Mouse (Mus musculus) erythroblast, embryonic 14.5 days (primary cell): Measurements from ENCODE around the gene Renbp. TPM values are rescaled to one million over a fixed set of nuclear protein-coding genes. Genes with fewer than 3 reads are reported as not detected.

Source experiments
- H3K27me3 ChIP-seq: 2 replicates; pipeline ENCODE4 v1.6.1; 2012; ENCODE audit warnings: inconsistent platforms; ENCODE audit not compliant: control insufficient read depth
- H3K36me3 ChIP-seq: 2 replicates; pipeline ENCODE4 v1.6.1; 2012; ENCODE audit warnings: mild to moderate bottlenecking, inconsistent platforms; ENCODE audit not compliant: control insufficient read depth
- H3K4me1 ChIP-seq: 2 replicates; pipeline ENCODE4 v1.6.1; 2012; ENCODE audit warnings: inconsistent platforms; ENCODE audit not compliant: control insufficient read depth
- H3K4me3 ChIP-seq: replicated peaks from 2 replicates; pipeline ENCODE3; 2012; ENCODE audit warnings: moderate library complexity, mild to moderate bottlenecking, inconsistent platforms
- H3K9me3 ChIP-seq: 2 replicates; pipeline ENCODE4 v1.6.1; 2012; ENCODE audit warnings: low read length, inconsistent platforms, mixed read lengths; ENCODE audit not compliant: control insufficient read depth
- GATA1 ChIP-seq: IDR thresholded peaks from 2 replicates; pipeline ENCODE4 v1.6.1; 2012; ENCODE audit warnings: low read length, inconsistent platforms, mixed read lengths
- TAL1 ChIP-seq: IDR thresholded peaks from 3 replicates; pipeline ENCODE4 v1.6.1; 2012; ENCODE audit warnings: low read length, inconsistent platforms, mixed read lengths
- polyA plus RNA-seq: library from polyadenylated mRNA; stranded (reverse); fragments of >175 nt; gene quantifications from 2 replicates; pipeline ENCODE4 v1.2.3, GENCODE M21; 2012

The Renbp gene
- polyA plus RNA-seq, 1 experiment: 0.91 TPM

GRCm38 (mm10) chrX:73966248-73967176 lies 35.9 kb upstream of the Renbp start, which contains the start of gene Hcfc1:
TSS of gene Hcfc1 (minus strand) at chrX:73966357.
- H3K36me3 ChIP-seq: peaks cover 33% of the 10 kb centered on the region
- peaks cover 13% of the 10 kb centered on the region for H3K27me3 ChIP-seq
- peak within 1 kb of the TSS; percentile 78 for H3K4me3 ChIP-seq
- H3K9me3 ChIP-seq: peaks cover 19% of the 10 kb centered on the region
- TF ChIP-seq GATA1: no peak
- H3K4me1 ChIP-seq: peaks cover 67% of the 10 kb centered on the region

GRCm38 (mm10) chrX:73965307-73965706 lies 34.7 kb upstream of the Renbp start:
- peak overlapping the region; percentile 78 for H3K4me3 ChIP-seq
- peaks cover 65% of the 10 kb centered on the region for H3K4me1 ChIP-seq
- peaks cover 45% of the 10 kb centered on the region for H3K36me3 ChIP-seq
- peaks cover 19% of the 10 kb centered on the region for H3K9me3 ChIP-seq
- TF ChIP-seq TAL1 (no peak), GATA1 (no peak)
- peaks cover 13% of the 10 kb centered on the region for H3K27me3 ChIP-seq

GRCm38 (mm10) chrX:73964363-73964762 lies 33.7 kb upstream of the Renbp start:
- Histone ChIP-seq H3K4me1 (peaks cover 57% of the 10 kb centered on the region), H3K36me3 (peaks cover 55% of the 10 kb centered on the region), H3K4me3 (peak overlapping the region; percentile 78), H3K9me3 (peaks cover 19% of the 10 kb centered on the region), H3K27me3 (peaks cover 13% of the 10 kb centered on the region)
- TF ChIP-seq TAL1 (no peak), GATA1 (no peak)

GRCm38 (mm10) chrX:73954988-73955387 lies 24.3 kb upstream of the Renbp start:
- Histone ChIP-seq H3K4me1 (no peaks in the 10 kb centered on the region; the same call in none of the 2 replicates), H3K27me3 (peaks cover 4% of the 10 kb centered on the region; the same call in 1 of the 2 replicates), H3K36me3 (peaks cover 100% of the 10 kb centered on the region), H3K9me3 (peaks cover 3% of the 10 kb centered on the region; the same call in 1 of the 2 replicates), H3K4me3 (no peak overlapping the region)
- no peak for TF ChIP-seq GATA1
- TF ChIP-seq TAL1: no peak

GRCm38 (mm10) chrX:73952603-73953002 lies 22.0 kb upstream of the Renbp start:
- Histone ChIP-seq H3K4me1 (peaks cover 3% of the 10 kb centered on the region), H3K4me3 (no peak overlapping the region), H3K27me3 (peaks cover 4% of the 10 kb centered on the region; the same call in 1 of the 2 replicates), H3K9me3 (peaks cover 3% of the 10 kb centered on the region; the same call in 1 of the 2 replicates), H3K36me3 (peaks cover 100% of the 10 kb centered on the region)
- TF ChIP-seq TAL1: no peak
- no peak for TF ChIP-seq GATA1

GRCm38 (mm10) chrX:73949341-73949740 lies 18.7 kb upstream of the Renbp start:
- Histone ChIP-seq H3K4me3 (no peak overlapping the region), H3K27me3 (peaks cover 4% of the 10 kb centered on the region; the same call in 1 of the 2 replicates), H3K36me3 (peaks cover 100% of the 10 kb centered on the region), H3K9me3 (peaks cover 3% of the 10 kb centered on the region; the same call in 1 of the 2 replicates), H3K4me1 (peaks cover 6% of the 10 kb centered on the region)
- TF ChIP-seq GATA1: no peak
- no peak for TF ChIP-seq TAL1

- peaks cover 6% of the 10 kb centered on the region for H3K4me1 ChIP-seq
- no peak overlapping the region for H3K4me3 ChIP-seq
- H3K9me3 ChIP-seq: peaks cover 3% of the 10 kb centered on the region; the same call in 1 of the 2 replicates
- peaks cover 4% of the 10 kb centered on the region; the same call in 1 of the 2 replicates for H3K27me3 ChIP-seq
- peaks cover 100% of the 10 kb centered on the region for H3K36me3 ChIP-seq
- TF ChIP-seq TAL1 (no peak), GATA1 (no peak)
These were observed 18.0 kb upstream of the Renbp start for GRCm38 (mm10) chrX:73948647-73949046.

GRCm38 (mm10) chrX:73946896-73947295 lies 16.2 kb upstream of the Renbp start:
- Histone ChIP-seq H3K36me3 (peaks cover 100% of the 10 kb centered on the region), H3K27me3 (peaks cover 4% of the 10 kb centered on the region; the same call in 1 of the 2 replicates), H3K4me3 (no peak overlapping the region), H3K4me1 (peaks cover 6% of the 10 kb centered on the region), H3K9me3 (no peaks in the 10 kb centered on the region)
- no peak for TF ChIP-seq GATA1
- TF ChIP-seq TAL1: no peak

GRCm38 (mm10) chrX:73942294-73942693 lies 11.6 kb upstream of the Renbp start:
- TF ChIP-seq GATA1 (no peak), TAL1 (no peak)
- Histone ChIP-seq H3K4me1 (peaks cover 3% of the 10 kb centered on the region), H3K27me3 (no peaks in the 10 kb centered on the region; the same call in 1 of the 2 replicates), H3K4me3 (no peak overlapping the region), H3K9me3 (no peaks in the 10 kb centered on the region), H3K36me3 (peaks cover 69% of the 10 kb centered on the region)
